Mouse (Mus musculus): Measurements from ENCODE around the gene Fggy. TPM values are rescaled to one million over a fixed set of nuclear protein-coding genes. Genes with fewer than 3 reads are reported as not detected.
A peak's percentile ranks its signal among the peaks of the same experiment; 100 is the strongest.

Gene Fggy
- polyA plus RNA-seq, 1 experiment from 2014 or later, result 11.1 TPM

GRCm38 (mm10) chr4:95784146-95784895 lies 227.0 kb downstream of the Fggy start:
- Histone ChIP-seq H3K36me3 (ENCODE audit: control insufficient read depth, insufficient read depth, low read length) (no peaks in the 10 kb centered on the region), H3K9me3 (ENCODE audit: control insufficient read depth, low read length) (no peaks in the 10 kb centered on the region), H3K4me3 (ENCODE audit: low read depth, low read length) (no peak overlapping the region), H3K27me3 (ENCODE audit: control insufficient read depth, insufficient read depth, low read length) (no peaks in the 10 kb centered on the region), H3K4me2 (replicated peaks; ENCODE audit: low read depth, low read length) (no peak overlapping the region), H3K27ac (ENCODE audit: low read depth, low read length) (no peak overlapping the region), H3K9ac (ENCODE audit: low read depth, low read length) (no peak overlapping the region), H3K4me1 (replicated peaks; ENCODE audit: control insufficient read depth, insufficient read depth, low read length) (no peaks in the 10 kb centered on the region)
- ATAC-seq (ENCODE audit: low FRiP score) (no peak), DNase-seq (ENCODE audit: low spot score) (no peak)
- 87% methylated on average over 4 of the region's 4 CpGs for WGBS

DNA sequence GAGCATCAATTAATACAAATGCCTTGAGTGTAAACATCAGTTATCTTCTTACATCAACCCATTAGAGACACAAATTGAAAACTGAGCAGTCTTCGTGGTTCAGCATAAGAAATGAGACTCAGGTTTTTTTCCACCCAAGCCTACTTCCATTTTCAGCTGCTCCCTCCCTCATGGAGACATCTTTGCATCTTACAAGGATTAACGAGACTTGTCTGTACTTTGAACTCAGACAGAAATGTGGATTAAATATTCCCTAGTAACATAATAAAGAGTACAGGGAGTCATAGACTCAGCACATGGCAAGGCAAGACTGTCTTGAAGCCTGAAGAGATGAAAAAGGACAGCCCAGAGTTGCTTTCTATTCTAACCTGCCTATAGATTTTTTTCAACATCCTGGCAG lies 230.3 kb downstream of the Fggy start:
- no peak overlapping the region for H3K4me2 ChIP-seq (replicated peaks; ENCODE audit: low read depth, low read length)
- no peak overlapping the region for H3K9ac ChIP-seq (ENCODE audit: low read depth, low read length)
- no peak for ATAC-seq (ENCODE audit: low FRiP score)
- no peaks in the 10 kb centered on the region for H3K4me1 ChIP-seq (replicated peaks; ENCODE audit: control insufficient read depth, insufficient read depth, low read length)
- H3K4me3 ChIP-seq (ENCODE audit: low read depth, low read length), result no peak overlapping the region
- H3K27ac ChIP-seq (ENCODE audit: low read depth, low read length), result no peak overlapping the region
- no peaks in the 10 kb centered on the region for H3K27me3 ChIP-seq (ENCODE audit: control insufficient read depth, insufficient read depth, low read length)
- WGBS, result 41% methylated on average over 2 of the region's 2 CpGs
- H3K9me3 ChIP-seq (ENCODE audit: control insufficient read depth, low read length), result no peaks in the 10 kb centered on the region
- no peaks in the 10 kb centered on the region for H3K36me3 ChIP-seq (ENCODE audit: control insufficient read depth, insufficient read depth, low read length)
- no peak for DNase-seq (ENCODE audit: low spot score)

GRCm38 (mm10) chr4:95788867-95789266 lies 231.6 kb downstream of the Fggy start:
- H3K9me3 ChIP-seq (ENCODE audit: control insufficient read depth, low read length), result no peaks in the 10 kb centered on the region
- ATAC-seq (ENCODE audit: low FRiP score) (no peak), DNase-seq (ENCODE audit: low spot score) (no peak)
- H3K36me3 ChIP-seq (ENCODE audit: control insufficient read depth, insufficient read depth, low read length), result no peaks in the 10 kb centered on the region
- H3K27me3 ChIP-seq (ENCODE audit: control insufficient read depth, insufficient read depth, low read length), result no peaks in the 10 kb centered on the region
- H3K9ac ChIP-seq (ENCODE audit: low read depth, low read length), result no peak overlapping the region
- H3K4me3 ChIP-seq (ENCODE audit: low read depth, low read length), result no peak overlapping the region
- H3K4me1 ChIP-seq (replicated peaks; ENCODE audit: control insufficient read depth, insufficient read depth, low read length), result no peaks in the 10 kb centered on the region
- no peak overlapping the region for H3K4me2 ChIP-seq (replicated peaks; ENCODE audit: low read depth, low read length)
- 69% methylated on average over 2 of the region's 2 CpGs for WGBS
- no peak overlapping the region for H3K27ac ChIP-seq (ENCODE audit: low read depth, low read length)

GRCm38 (mm10) chr4:95791913-95792475 lies 234.7 kb downstream of the Fggy start:
- ATAC-seq (ENCODE audit: low FRiP score) (no peak), DNase-seq (ENCODE audit: low spot score) (no peak)
- no peak overlapping the region for H3K9ac ChIP-seq (ENCODE audit: low read depth, low read length)
- H3K4me3 ChIP-seq (ENCODE audit: low read depth, low read length), result no peak overlapping the region
- H3K27ac ChIP-seq (ENCODE audit: low read depth, low read length), result no peak overlapping the region
- H3K9me3 ChIP-seq (ENCODE audit: control insufficient read depth, low read length), result no peaks in the 10 kb centered on the region
- H3K4me1 ChIP-seq (replicated peaks; ENCODE audit: control insufficient read depth, insufficient read depth, low read length), result no peaks in the 10 kb centered on the region
- H3K27me3 ChIP-seq (ENCODE audit: control insufficient read depth, insufficient read depth, low read length), result no peaks in the 10 kb centered on the region
- H3K4me2 ChIP-seq (replicated peaks; ENCODE audit: low read depth, low read length), result no peak overlapping the region
- WGBS, result 77% methylated on average over 3 of the region's 3 CpGs
- no peaks in the 10 kb centered on the region for H3K36me3 ChIP-seq (ENCODE audit: control insufficient read depth, insufficient read depth, low read length)

GRCm38 (mm10) chr4:95793647-95794328 lies 236.5 kb downstream of the Fggy start:
- H3K9ac ChIP-seq (ENCODE audit: low read depth, low read length), result no peak overlapping the region
- no peaks in the 10 kb centered on the region for H3K27me3 ChIP-seq (ENCODE audit: control insufficient read depth, insufficient read depth, low read length)
- no peaks in the 10 kb centered on the region for H3K9me3 ChIP-seq (ENCODE audit: control insufficient read depth, low read length)
- no peak for ATAC-seq (ENCODE audit: low FRiP score)
- DNase-seq (ENCODE audit: low spot score), result no peak
- WGBS, result 64% methylated on average over 7 of the region's 7 CpGs
- H3K36me3 ChIP-seq (ENCODE audit: control insufficient read depth, insufficient read depth, low read length), result no peaks in the 10 kb centered on the region
- no peak overlapping the region for H3K27ac ChIP-seq (ENCODE audit: low read depth, low read length)
- H3K4me1 ChIP-seq (replicated peaks; ENCODE audit: control insufficient read depth, insufficient read depth, low read length), result no peaks in the 10 kb centered on the region
- H3K4me3 ChIP-seq (ENCODE audit: low read depth, low read length), result no peak overlapping the region
- H3K4me2 ChIP-seq (replicated peaks; ENCODE audit: low read depth, low read length), result no peak overlapping the region

DNA sequence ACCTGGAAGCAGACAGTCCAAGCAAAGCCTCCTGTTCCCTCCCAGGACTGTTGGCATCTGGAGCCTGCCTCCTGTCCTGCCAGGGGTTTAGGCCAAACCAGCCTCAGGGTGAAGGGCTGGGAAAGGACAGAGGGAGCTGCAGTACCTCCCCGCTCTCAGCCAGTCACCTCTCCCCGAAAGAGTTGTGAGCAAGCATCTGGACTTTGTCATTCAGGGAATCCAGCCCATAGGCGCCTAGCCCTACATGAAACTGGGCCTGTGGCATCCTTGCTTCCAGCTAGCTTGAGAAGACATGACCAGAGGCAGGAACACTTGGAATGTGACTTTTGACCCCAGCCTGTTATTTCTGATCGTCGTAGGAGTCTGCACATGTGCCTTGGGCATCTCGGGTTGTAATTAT lies 237.3 kb downstream of the Fggy start:
- no peaks in the 10 kb centered on the region for H3K9me3 ChIP-seq (ENCODE audit: control insufficient read depth, low read length)
- H3K27ac ChIP-seq (ENCODE audit: low read depth, low read length), result no peak overlapping the region
- no peaks in the 10 kb centered on the region for H3K4me1 ChIP-seq (replicated peaks; ENCODE audit: control insufficient read depth, insufficient read depth, low read length)
- H3K36me3 ChIP-seq (ENCODE audit: control insufficient read depth, insufficient read depth, low read length), result no peaks in the 10 kb centered on the region
- ATAC-seq (ENCODE audit: low FRiP score), result no peak
- no peak overlapping the region for H3K4me2 ChIP-seq (replicated peaks; ENCODE audit: low read depth, low read length)
- 56% methylated on average over 6 of the region's 6 CpGs for WGBS
- no peak overlapping the region for H3K4me3 ChIP-seq (ENCODE audit: low read depth, low read length)
- no peak overlapping the region for H3K9ac ChIP-seq (ENCODE audit: low read depth, low read length)
- H3K27me3 ChIP-seq (ENCODE audit: control insufficient read depth, insufficient read depth, low read length), result no peaks in the 10 kb centered on the region
- DNase-seq (ENCODE audit: low spot score), result no peak

- no peaks in the 10 kb centered on the region for H3K27me3 ChIP-seq (ENCODE audit: control insufficient read depth, insufficient read depth, low read length)
- H3K9ac ChIP-seq (ENCODE audit: low read depth, low read length), result no peak overlapping the region
- no peaks in the 10 kb centered on the region for H3K36me3 ChIP-seq (ENCODE audit: control insufficient read depth, insufficient read depth, low read length)
- H3K4me1 ChIP-seq (replicated peaks; ENCODE audit: control insufficient read depth, insufficient read depth, low read length), result no peaks in the 10 kb centered on the region
- 81% methylated on average over 2 of the region's 2 CpGs for WGBS
- H3K4me2 ChIP-seq (replicated peaks; ENCODE audit: low read depth, low read length), result no peak overlapping the region
- H3K4me3 ChIP-seq (ENCODE audit: low read depth, low read length), result no peak overlapping the region
- no peaks in the 10 kb centered on the region for H3K9me3 ChIP-seq (ENCODE audit: control insufficient read depth, low read length)
- ATAC-seq (ENCODE audit: low FRiP score), result no peak
- H3K27ac ChIP-seq (ENCODE audit: low read depth, low read length), result no peak overlapping the region
- DNase-seq (ENCODE audit: low spot score), result no peak
These were observed 238.0 kb downstream of the Fggy start for GRCm38 (mm10) chr4:95795283-95795682.

DNA sequence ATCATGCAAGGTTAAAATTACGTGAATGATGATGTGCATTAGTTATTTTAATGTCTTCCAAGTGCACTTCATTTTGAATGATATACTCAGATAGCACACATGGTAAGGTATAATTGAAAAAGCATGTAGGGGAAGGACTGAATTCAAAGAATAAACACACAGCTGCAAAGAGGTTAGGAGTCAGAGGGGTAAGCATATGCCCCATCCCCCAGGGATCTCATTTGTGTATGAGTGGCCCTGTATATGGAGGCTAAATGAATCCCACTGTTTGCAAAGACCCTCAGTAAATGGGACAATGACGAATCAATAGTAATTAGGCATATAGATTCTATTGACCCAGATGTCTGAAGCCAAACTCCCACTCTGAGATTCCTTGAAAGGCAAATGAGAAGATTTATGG lies 262.3 kb downstream of the Fggy start:
- ATAC-seq (ENCODE audit: low FRiP score) (peak; percentile 79), DNase-seq (ENCODE audit: low spot score) (peak; percentile 34)
- WGBS, result 53% methylated on average over 2 of the region's 2 CpGs
- Histone ChIP-seq H3K27ac (ENCODE audit: low read depth, low read length) (no peak overlapping the region), H3K36me3 (ENCODE audit: control insufficient read depth, insufficient read depth, low read length) (no peaks in the 10 kb centered on the region), H3K9ac (ENCODE audit: low read depth, low read length) (no peak overlapping the region), H3K4me1 (replicated peaks; ENCODE audit: control insufficient read depth, insufficient read depth, low read length) (no peaks in the 10 kb centered on the region), H3K9me3 (ENCODE audit: control insufficient read depth, low read length) (no peaks in the 10 kb centered on the region), H3K4me3 (ENCODE audit: low read depth, low read length) (no peak overlapping the region), H3K27me3 (ENCODE audit: control insufficient read depth, insufficient read depth, low read length) (no peaks in the 10 kb centered on the region), H3K4me2 (replicated peaks; ENCODE audit: low read depth, low read length) (no peak overlapping the region)
